Mouse (Mus musculus) ZHBTc4 (cell line): ENCODE data around the gene Rpl3.
"Not testable (repeated sequence)": the region's sequence is repeated elsewhere in the genome, so short reads cannot be mapped to it uniquely, and the experiment has no call there.

ENCODE experiments used
- DNase-seq: peaks from one replicate; pipeline ENCODE4 v3.0.0-alpha.2; 2011; ENCODE audit warnings: low read depth, low spot score

Gene Rpl3

DNA sequence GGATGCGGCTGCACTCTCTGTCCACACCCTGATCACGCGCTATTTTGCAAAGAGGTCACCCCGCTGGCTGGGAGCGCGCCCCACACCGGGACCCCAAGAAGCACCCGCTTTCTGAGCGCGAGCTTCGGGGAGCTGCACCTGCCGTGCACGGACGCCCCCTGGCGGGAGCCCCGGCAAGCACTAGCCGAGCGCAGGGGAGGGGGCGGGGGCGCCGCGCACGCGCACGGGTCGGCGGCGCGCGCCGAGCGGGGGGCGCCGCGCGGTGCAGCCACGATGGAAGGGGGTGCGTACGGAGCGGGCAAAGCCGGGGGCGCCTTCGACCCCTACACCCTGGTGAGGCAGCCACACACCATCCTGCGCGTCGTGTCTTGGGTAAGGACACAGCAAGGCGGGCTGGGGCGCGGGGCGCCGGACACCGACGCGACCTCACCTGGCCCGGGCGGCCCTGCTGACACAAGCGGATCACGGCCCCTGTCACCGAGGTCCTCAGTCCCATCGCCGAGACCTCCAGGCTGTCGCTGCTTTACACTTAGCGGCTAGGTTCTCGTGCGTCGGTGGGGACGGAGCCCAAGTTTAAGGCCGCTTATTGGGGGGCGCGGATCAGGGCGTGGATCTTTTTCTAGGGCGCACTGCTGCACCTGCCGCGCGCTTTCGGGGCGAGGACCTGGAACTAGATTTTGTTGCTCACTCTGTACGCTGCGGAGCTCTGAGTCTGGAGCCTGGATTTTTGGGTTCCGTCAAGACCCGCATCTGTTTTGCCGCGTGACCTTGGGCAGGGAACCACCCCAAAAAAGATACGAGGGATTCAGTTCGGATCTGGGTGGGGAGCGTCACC, at the start of gene Rpl3, which contains the start of gene Syngr1:
Rpl3 (minus strand) TSS at position 748 of the 835 bp plus-strand sequence.
Syngr1 (plus strand) TSS at position 214 of the 835 bp plus-strand sequence.
- peak; percentile 83 for DNase-seq

DNA sequence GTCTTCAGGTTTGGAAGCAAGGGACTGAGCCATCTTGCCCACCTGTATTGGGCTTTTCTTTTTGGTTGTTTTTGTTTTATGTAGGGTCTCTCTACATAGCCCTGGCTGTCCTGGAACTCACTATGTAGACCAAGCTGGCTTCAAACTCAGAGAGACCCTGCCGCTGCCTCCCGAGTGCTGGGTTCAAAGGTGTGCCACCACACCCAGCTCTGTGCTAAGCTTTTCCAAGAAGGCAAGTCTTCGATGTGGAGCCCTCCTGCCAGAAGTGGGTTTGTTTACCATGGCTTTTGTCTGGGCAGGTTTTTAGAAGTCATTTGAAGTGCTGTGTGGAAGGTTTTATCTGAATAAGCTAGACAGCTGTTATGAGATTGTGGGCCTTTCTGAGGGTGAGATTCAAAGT, 49.2 kb upstream of the Rpl3 start:
- no peak for DNase-seq

DNA sequence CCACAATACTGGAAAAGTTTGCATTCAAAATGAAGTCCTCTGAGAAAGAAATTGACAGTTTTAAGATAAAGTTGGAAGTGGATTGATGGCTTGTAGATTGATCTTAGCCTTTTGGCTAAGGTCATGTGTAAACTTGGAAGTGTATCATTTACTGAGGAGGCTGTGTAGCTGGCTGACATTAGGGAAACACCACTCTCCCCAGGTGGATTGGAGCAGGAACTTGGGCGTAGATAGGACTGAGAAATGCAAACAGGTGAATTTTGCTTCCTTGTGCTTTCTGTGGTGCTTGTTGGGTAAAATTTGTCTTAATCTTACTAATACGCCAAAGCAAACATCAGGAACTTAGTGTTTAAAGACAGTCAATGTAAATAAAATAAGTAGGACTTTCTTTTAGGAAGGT, 48.6 kb upstream of the Rpl3 start:
- no peak for DNase-seq

DNA sequence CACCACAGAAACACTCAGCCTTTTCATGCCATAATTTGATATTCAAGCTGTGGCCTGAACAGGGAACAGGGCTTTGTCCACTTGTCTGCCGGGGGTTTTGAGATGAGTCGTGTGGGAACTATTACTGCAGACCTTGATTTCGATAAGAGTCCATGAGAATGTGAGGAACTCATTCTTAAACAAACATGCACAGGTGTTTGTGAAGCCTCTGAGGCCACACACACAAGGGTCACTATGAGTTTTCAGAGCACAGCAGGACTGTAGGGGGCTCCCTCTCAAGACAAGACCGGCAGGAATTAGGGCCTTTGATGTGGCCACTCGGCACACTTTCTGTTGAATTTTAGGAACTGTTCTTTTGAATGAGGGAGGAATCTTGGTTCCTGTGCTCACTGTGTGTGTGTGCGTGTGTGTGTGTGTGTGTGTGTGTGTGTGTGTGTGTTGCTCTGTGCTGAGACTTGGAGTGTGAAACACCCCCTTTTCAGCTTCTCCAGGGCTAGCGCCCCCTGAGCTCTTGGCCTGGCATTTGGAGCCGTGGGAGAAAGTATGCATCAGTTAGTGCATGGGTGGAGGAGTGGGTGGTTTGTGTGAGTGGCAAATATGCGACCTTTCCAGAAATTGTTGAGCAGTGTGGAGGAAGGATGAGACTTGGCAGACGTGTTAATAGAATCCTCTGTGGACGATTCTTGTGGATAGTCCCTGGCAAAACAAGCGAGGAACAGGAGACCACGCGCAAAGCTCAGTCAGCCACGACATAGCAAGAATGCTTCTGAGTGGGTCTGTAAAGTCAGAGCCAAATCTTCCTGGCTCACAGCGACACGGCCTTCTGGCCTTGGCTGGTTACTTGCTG, 46.5 kb upstream of the Rpl3 start:
- no peak for DNase-seq

DNA sequence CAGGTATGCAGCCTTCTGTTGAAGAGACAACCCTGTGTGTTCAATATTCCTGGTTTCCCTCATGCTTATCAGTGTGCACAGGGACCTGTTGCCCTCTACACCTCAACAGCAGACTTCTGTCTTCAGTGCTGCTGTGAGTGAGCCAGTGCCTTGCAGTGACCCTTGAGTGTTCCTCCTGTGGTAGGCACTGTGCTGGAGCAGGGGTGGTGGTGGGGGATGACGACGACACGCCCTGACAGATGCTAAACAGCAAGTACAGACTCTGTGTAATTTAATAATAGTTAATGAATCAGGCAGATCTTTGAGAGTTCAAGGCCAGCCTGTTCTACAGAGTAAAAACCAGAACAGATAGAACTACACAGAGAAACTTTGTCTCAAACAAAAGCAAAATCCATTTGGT, 45.0 kb upstream of the Rpl3 start:
- no peak for DNase-seq

DNA sequence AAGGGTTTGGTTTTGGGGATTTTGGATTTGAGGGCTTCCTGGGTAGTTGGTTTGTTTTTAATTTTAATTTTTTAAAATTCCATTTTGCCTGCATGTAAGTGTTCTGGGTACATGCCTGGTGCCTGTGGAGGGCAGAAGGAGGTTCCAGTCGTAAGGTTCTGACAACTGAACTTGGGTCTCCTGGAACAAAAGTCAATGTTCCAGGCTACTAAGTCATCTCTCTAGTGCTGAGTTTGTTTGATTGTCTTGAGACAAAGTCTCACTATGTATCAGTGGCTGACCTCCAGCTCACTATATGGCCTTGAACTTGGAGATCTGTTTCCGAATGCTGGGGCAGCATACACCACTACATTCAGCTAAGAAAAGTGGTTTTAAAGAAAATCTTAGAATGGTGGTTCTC, 43.8 kb upstream of the Rpl3 start:
- DNase-seq = no peak

DNA sequence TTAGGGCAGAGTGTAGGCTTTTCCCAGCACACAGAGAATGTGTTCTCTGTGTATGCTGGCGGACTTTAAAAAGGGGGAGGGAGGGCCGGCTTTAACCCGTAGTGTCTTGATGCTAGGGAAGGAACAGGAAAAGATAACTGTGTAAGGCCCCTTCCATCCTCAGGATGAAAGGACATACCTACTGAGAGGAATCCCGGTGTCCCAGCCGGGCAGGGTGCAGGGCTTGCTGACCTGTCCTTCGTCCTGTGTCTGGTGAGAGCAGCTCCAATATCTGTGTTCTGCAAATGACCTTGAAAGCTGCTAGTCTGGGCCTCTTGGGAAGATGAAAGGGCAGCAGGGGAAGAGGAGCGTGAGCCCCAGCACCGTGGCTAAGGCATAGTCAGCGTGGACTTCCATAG, 42.8 kb upstream of the Rpl3 start:
- no peak for DNase-seq

DNA sequence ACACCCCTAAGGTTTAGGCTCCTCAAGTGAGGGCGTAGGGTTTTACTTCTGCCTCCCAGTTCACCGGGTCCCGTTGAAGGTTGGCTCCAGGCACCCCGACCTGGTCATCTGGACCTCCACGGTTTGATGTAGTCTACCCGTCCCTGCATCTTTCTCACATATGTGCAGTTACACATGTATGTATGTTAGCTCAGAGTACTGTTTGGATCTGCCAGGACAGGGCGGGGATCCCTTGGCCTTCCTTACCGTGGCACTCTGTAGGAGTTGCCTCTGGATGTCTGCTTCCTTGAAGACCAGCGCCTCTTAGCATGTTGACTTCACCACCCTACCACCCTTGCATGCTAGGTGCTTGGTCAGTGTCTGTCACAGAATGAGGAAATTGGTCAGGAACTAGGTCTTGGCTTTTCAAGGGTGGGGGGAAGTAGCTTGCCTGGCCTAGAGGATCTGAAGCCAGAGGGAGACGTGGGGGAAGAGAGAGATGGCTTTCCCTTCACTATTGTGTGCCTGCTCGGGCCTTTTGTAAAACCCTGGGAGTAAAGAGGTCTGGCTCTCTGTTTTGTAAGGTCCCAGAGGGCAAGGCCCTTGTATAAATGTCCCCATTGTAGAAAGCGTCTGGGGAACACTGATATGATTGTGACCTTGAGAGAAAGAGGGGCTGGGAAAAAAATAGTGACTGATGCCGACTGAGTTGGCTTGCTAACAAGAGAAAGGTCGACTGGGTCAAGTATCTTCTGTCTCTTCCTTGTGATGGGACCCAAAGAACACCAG, 42.2 kb upstream of the Rpl3 start:
- DNase-seq = no peak

DNA sequence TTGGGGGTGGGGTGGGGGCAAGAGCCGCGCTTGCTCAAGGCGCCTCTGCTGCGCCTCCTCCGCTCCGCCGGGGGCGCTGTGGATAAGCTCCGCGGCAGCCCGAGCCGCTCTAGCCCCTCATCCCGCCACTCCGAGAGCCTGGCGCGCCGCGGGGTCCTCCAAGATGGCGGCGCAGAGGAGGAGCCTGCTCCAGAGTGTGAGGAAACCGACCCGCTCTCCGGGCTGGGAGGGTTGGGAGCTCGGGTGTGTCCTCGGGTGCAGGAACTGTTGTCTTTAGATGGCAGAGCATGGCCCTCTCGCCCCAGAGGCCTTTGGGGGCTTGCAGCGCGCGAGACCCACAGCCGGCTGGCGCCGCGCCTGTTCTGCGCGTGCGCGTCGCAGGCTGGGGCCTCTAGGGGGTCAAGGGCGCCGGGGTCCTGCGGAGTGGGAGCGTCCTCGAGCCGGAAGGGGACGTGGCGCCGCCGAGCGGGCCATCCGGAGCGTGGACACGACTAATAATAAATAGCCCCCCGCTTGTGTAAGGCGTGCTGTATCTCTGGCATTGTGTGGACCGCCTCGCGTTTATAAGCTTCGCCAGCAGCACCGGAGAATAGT, 41.4 kb upstream of the Rpl3 start, which contains the start of gene Tab1:
Tab1 (plus strand) TSS at position 135 of the 594 bp plus-strand sequence.
- DNase-seq = peak; percentile 97

DNA sequence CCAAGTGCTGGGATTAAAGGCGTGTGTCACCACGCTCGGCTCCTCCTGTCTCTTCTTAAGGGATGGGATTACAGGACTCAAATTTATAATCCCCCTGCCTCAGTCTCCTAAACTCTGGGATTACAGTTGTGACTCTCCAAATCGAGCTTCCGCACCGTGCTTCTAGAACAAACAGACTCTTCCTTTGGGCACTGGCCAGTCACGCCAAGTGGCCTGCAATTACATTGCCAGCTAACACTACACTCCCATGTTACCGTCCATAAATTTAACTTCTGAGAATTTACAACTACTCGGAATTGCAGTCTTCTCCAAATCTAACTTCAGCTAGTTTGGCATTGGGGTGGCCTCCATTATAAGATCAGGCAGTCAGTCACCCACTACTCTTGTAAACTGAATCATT, 40.8 kb upstream of the Rpl3 start:
- no peak for DNase-seq

DNA sequence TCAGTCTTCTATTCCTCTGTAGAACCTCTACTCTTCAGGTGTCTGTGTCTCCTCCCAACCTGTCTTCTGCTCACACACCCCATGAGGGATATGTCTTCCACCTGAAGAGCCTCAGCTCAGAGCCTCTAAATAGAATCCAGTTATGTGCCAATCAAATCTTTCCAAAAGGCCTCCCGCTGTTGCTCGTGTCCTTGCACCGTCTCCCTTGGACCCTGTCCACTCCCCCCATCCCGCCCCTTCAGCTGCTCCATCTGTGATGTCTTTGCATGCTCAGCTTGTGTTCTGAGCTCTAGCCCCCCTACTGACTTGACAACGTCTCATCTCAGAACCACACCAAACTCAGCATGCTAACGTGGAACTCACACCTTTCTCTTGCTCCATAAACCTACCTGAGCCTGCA, 39.8 kb upstream of the Rpl3 start:
- DNase-seq = no peak

DNA sequence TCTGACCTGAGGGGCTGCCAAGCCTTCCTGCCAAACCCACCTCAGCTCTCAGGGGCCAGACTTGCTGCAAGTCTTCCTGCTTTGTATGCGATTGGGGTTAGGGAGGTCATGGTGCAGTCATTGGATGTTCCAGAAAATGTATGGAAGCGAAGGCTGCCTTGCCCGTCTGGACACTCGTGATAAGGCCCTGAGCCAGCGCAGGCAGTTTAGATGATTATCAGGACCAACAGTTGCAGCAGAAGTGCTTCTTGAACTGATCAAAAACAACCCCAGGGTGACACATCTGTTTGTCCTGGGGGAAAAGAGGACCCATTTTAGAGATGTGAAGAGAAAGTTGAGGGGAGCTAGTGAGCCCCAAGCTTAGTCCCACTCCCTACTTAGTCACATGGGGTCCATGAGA, 39.0 kb upstream of the Rpl3 start:
- no peak for DNase-seq

DNA sequence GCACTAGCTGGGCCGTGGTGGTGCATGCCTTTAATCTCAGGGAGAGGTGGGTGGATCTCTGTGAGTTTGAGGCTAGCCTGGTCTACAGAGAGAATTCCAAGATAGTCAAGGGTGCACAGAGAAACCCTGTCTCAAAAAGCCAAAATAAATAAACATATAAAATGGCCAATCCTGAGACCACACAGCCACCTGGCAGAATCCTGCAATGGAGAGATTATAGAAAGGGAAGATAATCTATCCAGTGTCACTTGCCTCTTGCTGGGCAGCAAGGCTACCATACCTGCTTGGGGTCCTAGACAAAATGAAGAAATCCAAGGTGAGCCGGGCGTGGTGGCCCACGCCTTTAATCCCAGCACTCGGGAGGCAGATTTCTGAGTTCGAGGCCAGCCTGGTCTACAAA, 38.3 kb upstream of the Rpl3 start:
- DNase-seq = no peak

DNA sequence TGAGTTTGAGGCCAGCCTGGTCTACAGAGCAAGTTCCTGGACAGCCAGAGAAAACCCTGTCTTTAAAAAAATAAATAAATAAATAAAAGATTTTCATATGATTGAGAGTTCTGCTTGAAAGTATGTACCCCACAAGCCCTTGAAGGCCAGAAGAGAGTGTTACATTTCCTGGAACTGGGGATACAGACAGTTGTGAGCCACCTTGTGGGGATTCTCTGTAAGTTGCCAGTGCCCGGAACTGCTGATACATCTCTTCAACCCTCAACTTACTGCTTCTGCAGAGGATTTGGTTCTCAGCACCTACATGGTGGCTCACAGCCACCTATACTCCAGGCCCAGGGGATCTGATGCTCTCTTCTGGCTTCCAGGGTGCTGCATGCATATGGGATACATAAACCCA, 35.5 kb upstream of the Rpl3 start:
- no peak for DNase-seq

DNA sequence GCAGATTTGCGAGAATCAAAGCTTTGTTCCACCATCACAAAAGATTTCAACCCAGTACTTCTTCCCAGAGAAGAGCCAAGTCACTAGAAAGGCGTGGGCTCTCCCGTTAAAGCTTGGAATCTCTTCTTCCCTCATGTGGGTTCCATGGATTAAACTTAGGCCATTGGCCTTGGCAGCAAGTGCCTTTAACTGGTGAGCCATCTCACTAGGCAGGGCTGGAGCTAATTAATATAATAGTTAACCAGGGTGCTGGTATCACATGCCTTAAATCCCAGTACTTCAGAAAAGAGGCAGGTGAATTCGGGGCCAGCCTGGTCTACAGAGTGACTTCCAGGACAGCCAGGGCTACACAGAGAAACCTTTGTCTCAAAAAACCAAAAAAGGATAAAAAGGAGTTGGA, 33.0 kb upstream of the Rpl3 start:
- no peak for DNase-seq

DNA sequence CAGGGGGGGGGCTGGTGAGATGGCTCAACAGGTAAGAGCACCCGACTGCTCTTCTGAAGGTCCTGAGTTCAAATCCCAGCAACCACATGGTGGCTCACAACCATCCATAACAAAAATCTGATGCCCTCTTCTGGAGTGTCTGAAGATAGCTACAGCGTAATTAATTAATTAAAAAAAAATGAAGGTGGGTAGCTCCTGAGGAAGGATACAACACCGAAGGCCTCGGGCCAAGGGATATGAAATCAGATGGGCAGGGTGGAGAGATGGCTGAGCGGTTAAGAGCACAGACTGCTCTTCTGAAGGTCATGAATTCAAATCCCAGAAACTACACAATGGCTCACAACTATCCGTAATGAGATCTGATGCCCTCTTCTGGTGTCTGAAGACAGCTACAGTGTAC, 30.8 kb upstream of the Rpl3 start:
- DNase-seq = not testable (repeated sequence)

DNA sequence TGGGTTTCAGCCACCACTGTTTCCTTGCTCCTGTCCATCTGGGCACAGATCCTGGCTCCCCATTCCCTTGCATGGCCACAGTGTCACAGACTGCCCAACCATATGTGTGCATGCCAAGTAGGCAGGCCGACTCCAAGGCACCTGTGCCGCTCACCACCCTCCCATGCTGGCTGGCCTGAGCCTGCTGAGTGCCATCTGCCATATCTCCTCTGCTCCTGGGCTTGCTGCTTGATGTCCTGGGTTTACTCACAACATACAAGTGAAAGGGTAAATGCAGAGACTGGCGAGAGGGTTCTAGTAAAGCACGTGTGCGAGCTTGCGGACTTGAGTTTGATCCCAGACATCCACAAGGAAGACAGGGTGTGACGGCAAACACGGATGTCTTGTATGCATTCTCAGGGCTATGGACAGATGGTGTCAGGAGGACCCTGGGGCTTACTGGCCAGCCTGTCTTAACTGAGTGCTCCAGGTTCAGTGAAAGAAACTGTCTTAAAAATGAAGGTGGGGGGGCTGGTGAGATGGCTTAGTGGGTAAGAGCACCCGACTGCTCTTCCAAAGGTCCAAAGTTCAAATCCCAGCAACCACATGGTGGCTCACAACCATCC, 30.2 kb upstream of the Rpl3 start:
- no peak for DNase-seq

DNA sequence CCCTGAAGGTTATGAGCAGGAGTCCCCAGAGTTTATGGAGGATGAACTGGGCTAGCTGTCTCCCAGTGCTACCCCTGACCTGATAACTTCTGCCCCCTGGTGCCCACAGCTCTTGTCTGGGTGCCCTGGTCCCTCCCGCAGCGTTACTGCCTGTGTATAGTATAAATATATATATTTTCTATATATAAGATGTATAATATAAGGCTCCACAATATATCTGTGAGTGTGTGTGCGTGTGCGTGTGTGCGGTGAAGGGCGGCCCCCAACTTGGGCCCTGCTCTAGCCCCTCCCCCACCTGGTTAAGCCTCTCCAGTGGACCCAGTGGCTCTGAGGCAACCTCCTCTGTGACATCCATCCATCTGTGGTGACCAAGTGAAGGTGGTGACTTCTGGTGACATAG, 27.4 kb upstream of the Rpl3 start:
- DNase-seq = no peak

DNA sequence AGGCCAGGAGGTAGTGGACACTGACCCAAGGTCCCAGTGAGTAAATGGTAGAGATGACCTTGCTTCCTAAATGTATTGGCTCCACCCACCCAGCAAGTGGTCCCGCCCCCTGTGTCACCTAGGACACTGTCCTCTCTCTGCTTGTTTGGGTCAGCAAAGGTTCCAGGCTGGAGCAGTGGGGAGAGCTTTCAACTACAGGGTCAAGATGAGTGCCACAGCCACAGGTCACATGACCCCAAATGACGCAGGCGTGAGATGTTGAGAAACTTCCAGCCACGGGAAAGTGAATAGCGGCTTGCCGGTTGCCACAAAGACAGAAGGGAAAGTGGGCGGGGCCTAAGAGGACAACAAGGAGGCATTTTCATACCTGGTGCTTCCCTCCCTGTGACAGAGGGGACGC, 25.5 kb upstream of the Rpl3 start:
- DNase-seq = peak; percentile 92

DNA sequence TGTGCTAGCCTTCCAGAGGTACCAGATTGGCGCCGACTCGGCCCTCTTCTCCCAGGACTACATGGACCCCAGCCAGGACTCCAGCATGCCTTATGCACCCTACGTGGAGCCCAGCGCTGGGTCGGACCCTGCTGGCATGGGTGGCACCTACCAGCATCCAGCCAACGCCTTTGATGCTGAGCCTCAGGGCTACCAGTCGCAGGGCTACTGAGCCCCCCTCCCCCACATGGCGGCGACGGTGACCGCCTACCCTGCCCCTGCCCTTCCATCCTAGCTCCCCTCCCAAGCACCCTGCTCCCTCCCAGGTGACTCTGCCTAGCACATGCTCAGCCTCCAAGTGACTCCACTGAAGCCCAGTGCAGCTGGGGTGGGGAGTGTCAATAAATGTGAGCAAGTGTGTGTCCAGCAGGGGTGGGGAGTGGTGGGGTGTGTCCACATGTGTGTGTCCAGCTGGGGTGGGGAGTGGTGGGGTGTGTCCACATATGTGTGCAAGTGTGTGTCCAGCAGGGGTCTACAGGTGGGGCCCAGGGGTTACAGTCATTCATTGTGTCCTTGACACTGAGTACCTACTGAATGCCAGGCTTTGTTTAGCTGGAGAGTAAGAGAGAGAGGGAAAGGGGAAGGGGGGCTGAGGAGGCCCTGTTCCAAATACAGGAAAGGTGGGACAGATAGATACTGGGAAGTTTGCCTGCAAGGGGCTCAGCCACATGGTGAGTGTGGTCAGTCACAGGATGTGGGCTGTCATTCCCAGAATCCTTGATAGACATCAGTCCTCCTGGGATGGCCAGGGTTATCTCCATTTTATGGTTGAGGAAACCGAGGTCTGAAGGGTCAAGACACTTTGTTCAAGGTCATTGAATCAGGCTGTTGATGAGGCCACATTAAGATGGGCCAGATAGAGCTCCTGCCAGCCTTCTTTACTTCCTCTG, 24.5 kb upstream of the Rpl3 start:
- DNase-seq = no peak
